In the genomic region with DNA sequence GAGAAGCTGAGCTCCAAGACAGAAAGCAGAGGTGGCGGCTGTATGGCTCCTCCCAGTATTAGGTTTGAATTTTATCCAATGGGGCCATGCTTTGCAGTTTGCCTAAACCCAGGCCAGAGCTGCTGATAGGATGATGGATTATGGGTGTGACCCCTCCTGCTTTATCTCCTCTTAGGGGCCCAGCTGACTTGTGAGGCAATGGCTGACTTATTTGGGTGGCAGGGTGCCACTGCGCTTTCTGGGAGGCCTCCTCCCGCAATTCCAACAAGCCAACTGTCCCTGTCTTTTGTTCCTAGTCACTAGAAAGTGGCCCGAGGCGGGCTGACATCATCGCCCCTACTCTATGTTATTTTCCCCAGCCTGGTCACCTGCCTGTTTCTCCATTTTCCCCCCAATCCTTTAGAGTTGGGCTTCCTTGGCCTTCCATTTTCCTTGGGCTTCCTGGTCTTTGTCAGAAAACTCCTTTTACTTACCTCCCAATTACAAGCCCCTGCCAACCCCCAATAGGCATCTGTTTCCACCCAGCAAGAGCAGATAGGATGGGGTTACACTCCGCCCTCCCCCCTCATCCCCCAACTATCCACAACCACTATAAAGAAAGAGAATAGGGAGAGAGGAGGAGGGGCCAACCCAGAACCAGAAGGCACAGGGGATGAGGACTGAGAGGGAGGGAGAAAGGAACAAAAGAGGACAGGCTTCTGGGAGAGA, we compare ENCODE assay signal across 8 mouse cellular contexts. TPM values are rescaled to one million over a fixed set of nuclear protein-coding genes. Genes with fewer than 3 reads are reported as not detected.
DNase-seq lines count a peak whose midpoint lies in the region; ATAC-seq lines count a peak whose summit lies in the region.

No protein-coding gene starts in this region.

- peaks cover 11% of the 10 kb centered on the region for H3K27me3 ChIP-seq in embryonic facial prominence, embryonic 10.5 days (replicated peaks; ENCODE audit: low read depth, poor library complexity, severe bottlenecking)
- H3K27me3 ChIP-seq in heart, embryonic 10.5 days (ENCODE audit: insufficient read depth, poor library complexity, severe bottlenecking), result peaks cover 26% of the 10 kb centered on the region; the same call in 1 of the 2 replicates
- H3K27me3 ChIP-seq in limb, embryonic 12.5 days, result no peaks in the 10 kb centered on the region
- no peaks in the 10 kb centered on the region for H3K27me3 ChIP-seq in midbrain, embryonic 14.5 days (ENCODE audit: control insufficient read depth, insufficient read depth, low read length)

- peak; percentile 17 for DNase-seq in MEL-GATA-1-ER (ENCODE audit: extremely low read depth, low read depth)
- DNase-seq in embryonic facial prominence, embryonic 10.5 days (ENCODE audit: low spot score), result peak; percentile 80
- peak; percentile 90 for DNase-seq in heart, embryonic 10.5 days (ENCODE audit: low spot score)
- peak; percentile 66 for DNase-seq in midbrain, embryonic 14.5 days
- peak; percentile 29 for DNase-seq in yolk sac, embryonic 10.5 days (ENCODE audit: low spot score)
- no peak for DNase-seq in thymus, postnatal 0 days (ENCODE audit: low spot score)
- no peak for DNase-seq in left cerebral cortex, postnatal 25 days (ENCODE audit: low spot score in 2 of 2)

- peaks cover 56% of the 10 kb centered on the region for H3K4me1 ChIP-seq in embryonic facial prominence, embryonic 10.5 days
- H3K4me1 ChIP-seq in heart, embryonic 10.5 days, result peaks cover 45% of the 10 kb centered on the region
- H3K4me1 ChIP-seq in limb, embryonic 12.5 days (replicated peaks), result peaks cover 46% of the 10 kb centered on the region
- peaks cover 22% of the 10 kb centered on the region for H3K4me1 ChIP-seq in midbrain, embryonic 14.5 days (ENCODE audit: control insufficient read depth, insufficient read depth, low read length)

- peak overlapping the region; percentile 100 for H3K27ac ChIP-seq in embryonic facial prominence, embryonic 10.5 days (replicated peaks)
- peak overlapping the region; percentile 95 for H3K27ac ChIP-seq in heart, embryonic 10.5 days
- H3K27ac ChIP-seq in limb, embryonic 12.5 days, result peak overlapping the region; percentile 100
- peak overlapping the region; percentile 94 for H3K27ac ChIP-seq in midbrain, embryonic 14.5 days (replicated peaks; ENCODE audit: low read depth, low read length)

- H3K4me3 ChIP-seq in embryonic facial prominence, embryonic 10.5 days, result peak overlapping the region; percentile 72
- H3K4me3 ChIP-seq in heart, embryonic 10.5 days, result peak overlapping the region; percentile 72
- peak overlapping the region; percentile 59 for H3K4me3 ChIP-seq in limb, embryonic 12.5 days (replicated peaks)
- H3K4me3 ChIP-seq in midbrain, embryonic 14.5 days (replicated peaks; ENCODE audit: low read depth, low read length), result peak overlapping the region; percentile 51

- intact Hi-C loops in left cerebral cortex, postnatal 25 days (cut with DNase I), result no loop called here

- H3K36me3 ChIP-seq in embryonic facial prominence, embryonic 10.5 days (replicated peaks), result peaks cover 40% of the 10 kb centered on the region
- peaks cover 30% of the 10 kb centered on the region for H3K36me3 ChIP-seq in heart, embryonic 10.5 days
- H3K36me3 ChIP-seq in limb, embryonic 12.5 days, result peaks cover 34% of the 10 kb centered on the region
- peaks cover 12% of the 10 kb centered on the region; the same call in 1 of the 2 replicates for H3K36me3 ChIP-seq in midbrain, embryonic 14.5 days (ENCODE audit: control insufficient read depth, insufficient read depth, low read length)

- H3K4me2 ChIP-seq in limb, embryonic 12.5 days, result peak overlapping the region; percentile 87
- peak overlapping the region; percentile 96 for H3K4me2 ChIP-seq in midbrain, embryonic 14.5 days (ENCODE audit: low read length)

- H3K9me3 ChIP-seq in embryonic facial prominence, embryonic 10.5 days, result peaks cover 20% of the 10 kb centered on the region
- peaks cover 9% of the 10 kb centered on the region; the same call in 1 of the 2 replicates for H3K9me3 ChIP-seq in heart, embryonic 10.5 days
- H3K9me3 ChIP-seq in limb, embryonic 12.5 days, result peaks cover 20% of the 10 kb centered on the region
- peaks cover 10% of the 10 kb centered on the region for H3K9me3 ChIP-seq in midbrain, embryonic 14.5 days (ENCODE audit: control insufficient read depth, low read length)

- ATAC-seq in limb, embryonic 12.5 days (ENCODE audit: insufficient number of reproducible peaks, insufficient read depth, low FRiP score, low TSS enrichment, low read depth), result peak; percentile 18; the same call in 1 of the 2 replicates
- peak; percentile 55; the same call in 1 of the 2 replicates for ATAC-seq in midbrain, embryonic 14.5 days (ENCODE audit: low FRiP score, low TSS enrichment)

- H3K9ac ChIP-seq in limb, embryonic 12.5 days (replicated peaks), result peak overlapping the region; percentile 89
- H3K9ac ChIP-seq in midbrain, embryonic 14.5 days (replicated peaks; ENCODE audit: low read length), result peak overlapping the region; percentile 73; the same call in 1 of the 2 replicates

- WGBS in embryonic facial prominence, embryonic 10.5 days, result 13% methylated on average over 7 of the region's 7 CpGs
- 20% methylated on average over 7 of the region's 7 CpGs for WGBS in heart, embryonic 10.5 days
- 7% methylated on average over 7 of the region's 7 CpGs for WGBS in limb, embryonic 12.5 days
- 10% methylated on average over 7 of the region's 7 CpGs for WGBS in midbrain, embryonic 14.5 days

RNA-seq across cellular contexts. Expression of a gene that starts 1.1 kb away (rescaled TPM):
- polyA plus RNA-seq in embryonic facial prominence, embryonic 10.5 days (2016; fragmentation: Nextera tagmentation; extraction: Ambion mirVana), result 42.4 and 42.9 TPM in 2 replicates
- polyA plus RNA-seq in heart, embryonic 10.5 days (2016; fragmentation: Nextera tagmentation; extraction: Ambion mirVana), result 16.7 and 23.5 TPM in 2 replicates
- 44.5 and 52.7 TPM in 2 replicates for polyA plus RNA-seq in limb, embryonic 12.5 days (2016; fragmentation: Nextera tagmentation; extraction: Ambion mirVana)
- 10.2 and 18.3 TPM in 2 replicates for polyA plus RNA-seq in midbrain, embryonic 14.5 days (2014; fragmentation: Nextera tagmentation; extraction: Ambion mirVana)
- polyA plus RNA-seq in thymus, postnatal 0 days (2015; fragmentation: Nextera tagmentation; extraction: Ambion mirVana), result 8.2 and 9.2 TPM in 2 replicates
- total RNA-seq in left cerebral cortex, postnatal 25 days (2021), result 1 to 10 TPM; 7.4 to 8.1 TPM

RNA-seq across cellular contexts. Expression of a gene that starts 7.7 kb away (rescaled TPM):
- 0.14 TPM in 1 of 2 replicates, not detected in the other for polyA plus RNA-seq in embryonic facial prominence, embryonic 10.5 days (2016; fragmentation: Nextera tagmentation; extraction: Ambion mirVana)
- not detected in 2 replicates for polyA plus RNA-seq in heart, embryonic 10.5 days (2016; fragmentation: Nextera tagmentation; extraction: Ambion mirVana)
- polyA plus RNA-seq in limb, embryonic 12.5 days (2016; fragmentation: Nextera tagmentation; extraction: Ambion mirVana), result not detected in 2 replicates
- polyA plus RNA-seq in midbrain, embryonic 14.5 days (2014; fragmentation: Nextera tagmentation; extraction: Ambion mirVana), result not detected in 2 replicates
- polyA plus RNA-seq in thymus, postnatal 0 days (2015; fragmentation: Nextera tagmentation; extraction: Ambion mirVana), result not detected in 2 replicates
- not detected for total RNA-seq in left cerebral cortex, postnatal 25 days (2021)

RNA-seq across cellular contexts. Expression of a gene that starts 11.3 kb away (rescaled TPM):
- polyA plus RNA-seq in embryonic facial prominence, embryonic 10.5 days (2016; fragmentation: Nextera tagmentation; extraction: Ambion mirVana), result 2.2 and 2.7 TPM in 2 replicates
- polyA plus RNA-seq in heart, embryonic 10.5 days (2016; fragmentation: Nextera tagmentation; extraction: Ambion mirVana), result 0.97 and 1.5 TPM in 2 replicates
- polyA plus RNA-seq in limb, embryonic 12.5 days (2016; fragmentation: Nextera tagmentation; extraction: Ambion mirVana), result 5.5 and 8.4 TPM in 2 replicates
- polyA plus RNA-seq in midbrain, embryonic 14.5 days (2014; fragmentation: Nextera tagmentation; extraction: Ambion mirVana), result 4.2 and 4.3 TPM in 2 replicates
- 0.22 TPM in 1 of 2 replicates, not detected in the other for polyA plus RNA-seq in thymus, postnatal 0 days (2015; fragmentation: Nextera tagmentation; extraction: Ambion mirVana)
- total RNA-seq in left cerebral cortex, postnatal 25 days (2021), result 10 to 100 TPM; 48.1 to 63.0 TPM

RNA-seq across cellular contexts. Expression of a gene that starts 11.9 kb away (rescaled TPM):
- 41.4 and 45.7 TPM in 2 replicates for polyA plus RNA-seq in embryonic facial prominence, embryonic 10.5 days (2016; fragmentation: Nextera tagmentation; extraction: Ambion mirVana)
- polyA plus RNA-seq in heart, embryonic 10.5 days (2016; fragmentation: Nextera tagmentation; extraction: Ambion mirVana), result 42.1 and 52.4 TPM in 2 replicates
- polyA plus RNA-seq in limb, embryonic 12.5 days (2016; fragmentation: Nextera tagmentation; extraction: Ambion mirVana), result 98.2 and 102 TPM in 2 replicates
- 110 and 304 TPM in 2 replicates for polyA plus RNA-seq in midbrain, embryonic 14.5 days (2014; fragmentation: Nextera tagmentation; extraction: Ambion mirVana)
- polyA plus RNA-seq in thymus, postnatal 0 days (2015; fragmentation: Nextera tagmentation; extraction: Ambion mirVana), result 4.1 and 4.3 TPM in 2 replicates
- total RNA-seq in left cerebral cortex, postnatal 25 days (2021), result 100 to 1,000 TPM; 628 to 630 TPM

RNA-seq across cellular contexts. Expression of a gene that starts 32.5 kb away (rescaled TPM):
- 173 TPM in 2 replicates for polyA plus RNA-seq in embryonic facial prominence, embryonic 10.5 days (2016; fragmentation: Nextera tagmentation; extraction: Ambion mirVana)
- polyA plus RNA-seq in heart, embryonic 10.5 days (2016; fragmentation: Nextera tagmentation; extraction: Ambion mirVana), result 89.8 and 162 TPM in 2 replicates
- polyA plus RNA-seq in limb, embryonic 12.5 days (2016; fragmentation: Nextera tagmentation; extraction: Ambion mirVana), result 183 and 200 TPM in 2 replicates
- 171 and 206 TPM in 2 replicates for polyA plus RNA-seq in midbrain, embryonic 14.5 days (2014; fragmentation: Nextera tagmentation; extraction: Ambion mirVana)
- polyA plus RNA-seq in thymus, postnatal 0 days (2015; fragmentation: Nextera tagmentation; extraction: Ambion mirVana), result 91.7 and 109 TPM in 2 replicates
- 100 to 1,000 TPM; 204 to 231 TPM for total RNA-seq in left cerebral cortex, postnatal 25 days (2021)

Comparison
In these comparisons a context has a peak if more than half of its experiments do, and no peak if none do; other contexts are left out.
1. DNase-seq: peak in MEL-GATA-1-ER (single experiment), embryonic facial prominence, embryonic 10.5 days (single experiment), heart, embryonic 10.5 days (single experiment), midbrain, embryonic 14.5 days (single experiment) and yolk sac, embryonic 10.5 days (single experiment); none in thymus, postnatal 0 days (single experiment) and left cerebral cortex, postnatal 25 days (0 of 2).
2. Peak in every context shown above with its lines, with median percentiles within 50 percentile points of each other: H3K27ac ChIP-seq and H3K4me3 ChIP-seq.